Mouse (Mus musculus): ENCODE results near the gene C130026I21Rik.
"Not testable (repeated sequence)": the region's sequence is repeated elsewhere in the genome, so short reads cannot be mapped to it uniquely, and the experiment has no call there.

DNA sequence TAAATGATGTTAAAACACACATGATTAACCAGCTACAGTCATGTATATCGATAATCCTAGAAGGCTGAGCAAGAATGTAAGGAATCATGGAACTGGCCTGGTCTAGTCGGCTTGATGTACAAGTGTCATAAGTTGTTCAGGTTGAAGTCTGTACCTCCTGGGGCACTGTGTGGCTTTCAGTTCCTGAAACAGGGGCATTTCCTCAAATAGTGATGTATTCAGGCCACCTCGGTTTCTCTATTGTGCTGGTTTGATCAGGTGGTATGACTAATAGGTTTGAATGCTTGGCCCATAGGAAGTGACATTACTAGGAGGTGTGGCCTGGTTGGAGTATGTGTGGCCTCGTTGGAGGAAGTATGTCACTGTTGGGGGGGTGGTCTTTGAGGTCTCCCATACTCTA, 236.0 kb downstream of the C130026I21Rik start:
- TF ChIP-seq CTCF, POLR2A (IDR thresholded peaks at IDR 0.05; ENCODE audit: extremely low read depth, insufficient read depth, low read length): not testable (repeated sequence)

Data from cortical plate, adult 2 months (tissue).